Mouse (Mus musculus) neutrophil, adult 5-6 weeks (primary cell): Measurements from ENCODE around the gene Mturn. TPM values are rescaled to one million over a fixed set of nuclear protein-coding genes. Genes with fewer than 3 reads are reported as not detected.

ENCODE experiments used
- ATAC-seq: fragments of 151-379, 151-347 bp; 2 replicates; pipeline ENCODE4 v1.8.0; 2017; ENCODE audit warnings: mild to moderate bottlenecking, moderate TSS enrichment; ENCODE audit not compliant: insufficient number of reproducible peaks, poor library complexity, low FRiP score, severe bottlenecking; ENCODE audit errors: extremely low read depth
- total RNA-seq: library from RNA; stranded (forward); fragments of 200-1000 nt; gene quantifications from 2 replicates; pipeline ENCODE4 v1.2.3, GENCODE M21; 2017

The Mturn gene
- total RNA-seq, result 14.2 and 18.0 TPM in 2 replicates

DNA sequence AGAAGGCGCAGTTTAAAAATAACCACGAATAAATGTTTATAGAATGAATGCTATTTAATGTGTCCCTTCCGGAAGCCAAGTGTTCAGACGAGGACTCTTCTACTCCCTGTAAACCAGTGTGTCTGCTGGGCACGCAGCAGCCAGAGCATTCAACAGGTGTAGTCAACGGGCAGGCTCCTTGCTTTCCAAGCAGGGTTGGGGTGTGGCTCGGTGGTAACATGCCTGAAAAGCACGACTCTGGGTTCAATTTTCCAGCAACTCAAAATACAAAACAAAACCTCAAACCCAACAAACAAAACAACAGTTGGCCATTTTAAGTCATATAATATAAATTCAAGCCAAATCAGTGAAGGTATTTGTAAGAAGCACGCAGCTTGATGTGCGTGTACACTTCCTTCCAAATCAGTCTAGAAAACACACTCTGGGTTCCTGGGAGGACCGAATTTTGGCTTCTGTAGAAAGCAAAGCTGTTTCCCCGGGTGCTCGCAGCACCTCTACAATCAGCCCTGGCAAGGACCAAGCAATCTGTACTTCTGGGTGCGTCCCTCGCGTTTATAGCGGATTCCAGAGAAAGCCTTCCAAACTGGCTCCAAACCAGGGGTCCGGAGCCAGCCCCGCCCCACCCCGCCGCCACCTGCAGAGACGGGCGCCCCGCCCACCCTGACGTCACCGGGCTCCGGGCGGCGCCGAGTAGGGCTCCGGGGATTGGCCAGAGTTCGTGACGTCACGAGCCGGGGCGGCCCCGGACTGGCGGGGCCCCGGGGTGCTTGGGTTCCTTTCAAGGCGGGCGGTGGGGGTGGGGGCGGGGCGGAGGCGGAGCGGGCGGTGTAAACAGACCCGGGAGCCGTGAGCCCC is at the start of gene Mturn:
TSS of gene Mturn (plus strand) at position 734 of the 855 bp plus-strand sequence.
- ATAC-seq, result peak; percentile 78

DNA sequence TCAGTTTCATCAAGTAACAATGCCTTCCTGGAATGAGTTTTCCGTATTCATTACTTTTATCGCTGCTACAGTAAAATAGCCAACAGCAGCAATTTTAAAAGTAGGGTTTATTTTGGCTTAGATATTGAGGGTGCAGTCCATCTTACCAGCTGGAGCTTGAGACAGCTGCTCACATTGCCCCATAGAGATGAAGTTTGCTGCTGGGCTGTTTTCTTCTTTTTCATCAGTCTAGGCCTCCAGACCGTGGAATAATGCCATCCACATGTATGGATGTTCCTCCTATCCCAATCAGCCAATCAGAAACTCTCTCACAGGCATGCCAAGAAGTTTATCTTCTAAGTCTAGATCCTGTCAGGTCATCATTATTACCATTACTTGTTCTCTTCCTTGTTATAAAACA is 41.5 kb upstream of the Mturn start:
- no peak for ATAC-seq

DNA sequence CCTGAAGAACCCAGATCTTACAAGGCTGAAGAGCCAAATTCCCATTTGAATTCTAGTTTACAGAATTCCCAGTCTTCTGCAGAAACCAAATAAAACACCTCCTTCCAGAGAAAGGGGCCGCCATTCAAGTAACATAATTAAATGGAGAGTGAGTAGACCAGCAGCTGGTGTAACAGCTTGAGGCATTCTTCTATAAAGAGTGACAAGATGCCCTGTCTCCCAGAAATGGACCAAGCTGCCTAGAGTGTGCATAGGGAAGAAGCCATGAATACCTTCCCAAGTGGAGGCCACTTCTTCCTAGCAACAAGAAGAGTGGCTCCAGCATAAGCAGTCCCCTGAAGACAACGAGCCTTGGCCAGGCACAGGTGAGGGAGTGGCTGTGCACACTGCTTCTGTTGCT is 39.5 kb upstream of the Mturn start:
- ATAC-seq, result no peak

DNA sequence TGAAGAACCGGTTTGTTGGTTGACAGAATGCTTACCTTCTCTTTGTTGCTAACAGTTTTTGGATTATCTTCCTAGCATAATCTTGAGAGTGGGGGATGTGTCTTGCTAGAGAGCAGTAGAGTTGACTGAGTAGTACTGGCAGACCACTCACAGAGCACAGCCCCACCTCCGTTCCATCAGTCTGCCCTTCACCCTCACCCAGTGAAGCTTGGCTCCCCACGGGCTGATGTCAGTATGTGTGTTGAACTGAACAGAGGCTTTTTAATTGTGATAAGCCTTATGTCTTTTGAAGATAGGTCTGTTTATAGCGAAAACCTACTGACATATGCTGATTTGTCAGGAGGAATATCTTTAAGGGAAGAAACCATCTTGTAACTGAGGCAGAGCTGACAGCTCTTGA is 38.2 kb upstream of the Mturn start:
- ATAC-seq, result no peak

DNA sequence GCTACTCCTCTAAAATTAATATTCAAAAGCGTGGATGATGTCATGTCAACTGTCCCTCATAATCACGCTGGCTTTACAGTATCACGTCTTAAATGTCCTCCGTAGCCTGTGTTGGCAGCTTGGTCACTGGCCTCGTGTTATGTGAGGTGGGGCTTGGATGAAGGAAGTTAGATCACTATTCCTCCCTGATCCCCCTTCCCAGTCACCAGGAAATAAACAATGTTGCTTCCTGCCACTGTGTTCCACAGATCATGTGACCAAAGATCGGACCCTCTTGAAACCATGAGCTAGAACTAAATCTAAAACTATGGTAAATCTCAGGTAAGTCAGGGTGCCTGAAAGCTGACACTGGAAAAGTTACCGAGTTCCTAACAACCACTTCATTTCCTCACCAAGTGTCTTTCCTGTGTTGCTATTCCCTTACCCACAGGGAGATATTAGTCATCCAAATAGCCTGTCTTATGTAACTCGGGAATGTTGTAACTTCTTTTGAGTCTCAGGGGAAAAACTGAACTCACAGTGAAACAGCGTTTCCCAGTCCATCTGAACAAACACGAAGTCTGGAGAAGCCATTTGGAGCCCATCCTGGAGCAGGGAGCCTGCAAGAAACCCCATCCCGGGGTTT is 25.8 kb upstream of the Mturn start:
- ATAC-seq, result no peak

DNA sequence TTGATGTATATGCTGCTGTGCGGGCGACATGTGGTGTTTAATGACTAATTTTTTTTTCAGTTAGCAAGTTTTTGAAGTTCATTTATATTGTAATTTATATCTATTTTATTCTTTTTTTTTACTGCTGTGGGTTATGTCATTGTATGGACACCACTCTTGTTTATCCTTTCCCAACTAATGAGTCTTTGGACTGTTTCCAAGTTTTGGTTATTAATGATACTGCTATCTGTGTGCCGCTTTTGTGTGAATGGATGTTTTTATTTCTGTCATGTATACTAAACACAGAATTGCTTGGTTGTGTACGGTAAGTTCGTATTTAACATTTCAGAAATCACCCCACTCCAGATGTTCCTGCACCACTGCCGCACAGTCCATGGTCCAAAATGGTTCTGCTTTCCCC is 23.6 kb upstream of the Mturn start:
- no peak for ATAC-seq

DNA sequence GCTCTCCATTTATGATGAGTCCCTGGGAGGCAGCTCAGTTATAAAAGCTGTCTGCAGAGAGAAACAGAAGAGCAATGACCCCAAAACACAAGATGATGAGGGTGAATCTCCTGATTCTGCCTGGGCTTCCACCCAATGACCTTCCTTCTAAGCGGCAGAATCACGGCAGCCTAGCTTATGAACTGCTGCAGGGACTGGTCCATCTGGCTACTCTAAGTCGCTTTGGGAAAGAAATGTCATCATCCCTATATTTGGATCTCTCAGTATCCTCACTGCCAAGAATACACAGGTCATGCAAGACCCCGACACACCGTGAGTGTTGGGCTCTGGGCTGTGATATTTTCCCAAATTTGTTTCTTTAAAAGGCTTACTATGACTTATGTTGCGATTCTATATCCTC is 11.6 kb upstream of the Mturn start:
- ATAC-seq, result no peak

DNA sequence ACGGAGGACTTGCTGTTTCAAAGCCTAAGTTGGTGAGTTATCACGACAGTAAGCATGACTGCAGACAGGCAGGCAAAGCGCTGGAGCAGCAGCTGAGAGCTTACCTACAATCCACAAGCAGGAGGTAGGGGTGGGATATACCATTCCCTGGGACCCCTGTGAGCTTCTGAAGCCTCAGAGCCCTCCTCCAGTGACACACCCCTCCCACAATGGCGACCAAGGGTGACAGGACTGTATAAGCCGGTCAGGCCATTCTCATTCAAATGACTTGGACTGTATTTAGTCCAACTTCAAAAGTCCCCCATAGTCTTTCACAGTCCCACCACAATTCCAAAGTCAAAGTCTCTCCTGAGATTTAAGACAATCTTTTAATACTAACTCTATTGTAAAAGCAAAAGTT is 8.5 kb upstream of the Mturn start:
- ATAC-seq, result no peak

DNA sequence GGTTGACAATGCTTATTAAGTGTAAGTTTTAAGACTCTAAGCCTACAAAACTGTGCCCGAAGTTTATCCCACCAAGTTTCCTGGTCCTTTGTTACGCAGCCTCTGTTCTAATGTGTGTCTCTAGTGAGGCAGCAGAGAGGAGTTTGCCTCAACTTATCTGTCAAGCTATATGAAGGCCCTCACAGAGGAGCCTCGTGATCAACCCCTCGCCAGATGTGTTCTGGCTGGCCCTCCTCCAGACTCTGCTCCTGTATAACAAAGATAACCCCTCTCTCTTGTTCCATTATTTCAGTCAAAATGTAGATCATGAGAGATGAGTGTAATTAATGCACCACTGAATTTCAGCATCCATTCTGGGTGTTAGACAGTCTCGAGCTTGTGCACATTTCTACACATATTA is 1.7 kb upstream of the Mturn start:
- no peak for ATAC-seq

DNA sequence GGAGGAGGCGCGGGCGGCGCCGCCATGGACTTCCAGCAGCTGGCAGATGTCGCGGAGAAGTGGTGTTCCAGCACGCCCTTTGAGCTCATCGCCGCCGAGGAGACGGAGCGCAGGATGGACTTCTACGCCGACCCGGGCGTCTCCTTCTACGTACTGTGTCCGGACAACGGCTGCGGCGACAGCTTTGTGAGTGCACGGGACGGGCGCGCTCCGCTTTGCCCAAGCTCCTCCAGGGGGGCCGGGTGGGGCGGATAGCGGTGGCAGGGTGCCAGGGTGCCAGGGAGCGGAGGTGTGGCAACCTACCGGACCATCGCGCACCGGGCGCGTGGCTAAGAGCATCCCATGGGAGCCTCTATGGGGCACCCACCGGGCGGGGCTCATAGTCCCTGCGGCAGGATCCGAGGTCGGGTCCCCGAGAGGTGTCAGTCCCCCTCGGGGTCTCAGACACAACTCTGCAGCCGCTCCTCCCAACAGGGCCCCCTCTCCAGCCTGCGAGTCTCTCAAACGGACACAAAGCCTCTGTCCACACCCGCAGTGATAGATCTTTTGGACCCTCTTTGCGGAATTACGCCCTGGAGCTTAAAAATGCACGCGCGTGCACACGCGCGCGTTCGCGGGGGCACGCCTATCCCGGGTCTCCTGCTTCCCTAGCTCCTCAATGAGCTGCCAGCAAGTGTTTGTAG is 463 bp downstream of the Mturn start:
- peak; percentile 18; the same call in 1 of the 2 replicates for ATAC-seq

DNA sequence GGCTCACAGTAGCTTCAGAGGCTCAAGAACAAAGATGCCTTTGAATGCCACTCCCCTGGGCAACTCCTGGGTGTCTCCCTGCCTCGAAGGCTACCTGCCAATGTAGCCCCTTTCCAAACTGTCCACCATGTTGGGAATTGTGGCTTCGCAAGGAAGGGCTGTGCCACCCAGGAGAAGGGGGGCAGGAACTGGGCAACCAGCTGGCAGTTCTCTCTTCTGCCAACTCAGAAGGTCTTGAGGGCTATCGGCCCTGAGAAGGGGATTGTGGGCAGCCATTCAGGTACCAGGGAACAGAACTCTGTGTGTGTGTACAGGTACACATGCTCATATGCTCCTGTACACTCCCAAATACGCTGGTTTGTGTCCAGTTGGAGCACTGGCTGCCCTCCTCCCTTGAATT is 2.7 kb downstream of the Mturn start:
- no peak for ATAC-seq

DNA sequence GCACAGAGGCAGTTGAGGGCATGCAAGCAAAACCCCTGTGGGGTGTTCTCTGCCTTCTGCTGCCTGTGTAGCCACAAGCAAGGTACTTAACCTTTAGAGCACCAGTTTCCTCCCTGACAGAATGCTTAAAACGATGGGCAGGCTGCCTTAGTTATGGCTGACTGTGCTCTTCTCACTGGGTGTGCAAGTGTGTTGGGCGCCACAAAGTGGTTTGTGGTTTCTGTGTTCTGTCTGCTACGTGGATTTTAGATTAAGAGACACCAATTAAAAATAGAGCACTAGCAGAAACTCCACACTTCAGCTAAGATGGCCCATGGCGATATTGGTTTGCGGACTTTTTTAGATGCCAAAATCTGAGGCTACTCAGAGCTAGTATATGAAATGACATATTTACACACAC is 3.7 kb downstream of the Mturn start:
- ATAC-seq, result no peak

DNA sequence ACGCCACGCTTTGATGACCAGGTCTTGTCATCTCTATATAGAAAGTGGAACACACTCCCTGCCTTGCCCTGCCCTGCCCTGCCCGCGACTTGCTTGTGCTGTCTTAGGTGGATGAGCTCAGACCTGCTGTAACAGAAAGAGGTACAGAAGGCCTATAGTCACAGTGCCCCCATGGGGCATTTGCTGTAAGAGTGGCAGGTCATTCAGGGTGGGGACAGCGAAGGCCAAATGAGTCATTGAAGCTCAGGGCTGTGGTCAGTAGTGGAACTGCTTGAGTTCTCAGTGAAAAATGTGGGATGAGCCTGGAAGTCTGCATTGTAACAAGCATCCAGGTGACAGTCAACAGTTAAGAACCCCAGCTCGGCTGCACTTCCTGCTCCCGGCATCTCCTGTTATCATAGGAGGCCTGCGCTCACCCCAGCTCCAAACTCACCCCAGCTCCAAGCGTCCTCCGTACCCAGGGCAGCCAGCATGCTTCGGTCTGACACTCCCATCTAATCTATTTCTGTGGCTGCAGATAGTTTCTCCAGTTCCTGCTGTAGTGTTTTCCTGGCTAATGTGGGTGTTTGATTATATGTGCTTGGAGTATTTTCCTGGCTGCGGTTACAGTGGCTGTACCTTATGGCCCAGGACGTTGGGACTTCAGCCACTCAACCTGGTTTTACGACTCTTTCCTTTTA is 4.4 kb downstream of the Mturn start:
- no peak for ATAC-seq

DNA sequence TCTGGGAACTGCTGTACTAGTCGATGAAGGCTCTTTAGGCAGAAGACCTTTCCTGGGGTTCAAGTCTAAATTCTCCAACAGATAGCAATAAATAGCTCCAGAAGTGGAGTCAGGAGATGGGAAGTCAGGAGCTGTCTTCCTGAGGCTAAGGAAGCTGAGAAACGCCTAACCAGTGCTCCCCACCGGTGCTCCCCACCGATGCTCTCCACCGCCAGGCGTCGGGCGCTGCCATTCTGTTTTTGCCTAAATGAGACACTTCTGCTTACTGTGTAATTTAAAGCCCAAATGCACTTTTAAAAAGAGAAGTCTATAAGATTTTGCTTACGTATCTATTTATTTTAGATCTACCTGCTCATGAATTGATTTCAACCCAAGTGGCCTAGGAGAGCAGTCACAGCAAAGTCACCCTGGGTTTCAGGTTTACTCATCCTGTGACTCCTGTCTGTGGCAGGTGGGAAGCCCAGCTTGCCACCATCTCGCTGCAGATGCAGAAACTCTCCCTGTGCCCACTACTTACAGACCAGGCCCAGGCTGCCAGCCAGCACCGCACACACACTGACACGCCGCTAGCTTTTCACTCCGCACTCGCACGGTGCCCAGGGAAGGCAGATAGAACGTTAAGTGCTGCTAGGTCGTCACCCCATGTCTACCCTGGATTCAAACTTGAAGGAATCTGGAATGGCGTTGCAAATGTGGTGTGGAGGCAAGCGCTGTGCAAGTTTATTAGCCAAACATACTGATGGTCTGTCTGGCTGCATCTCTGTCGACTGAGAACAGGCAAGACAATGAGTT is 5.7 kb downstream of the Mturn start:
- ATAC-seq, result no peak

DNA sequence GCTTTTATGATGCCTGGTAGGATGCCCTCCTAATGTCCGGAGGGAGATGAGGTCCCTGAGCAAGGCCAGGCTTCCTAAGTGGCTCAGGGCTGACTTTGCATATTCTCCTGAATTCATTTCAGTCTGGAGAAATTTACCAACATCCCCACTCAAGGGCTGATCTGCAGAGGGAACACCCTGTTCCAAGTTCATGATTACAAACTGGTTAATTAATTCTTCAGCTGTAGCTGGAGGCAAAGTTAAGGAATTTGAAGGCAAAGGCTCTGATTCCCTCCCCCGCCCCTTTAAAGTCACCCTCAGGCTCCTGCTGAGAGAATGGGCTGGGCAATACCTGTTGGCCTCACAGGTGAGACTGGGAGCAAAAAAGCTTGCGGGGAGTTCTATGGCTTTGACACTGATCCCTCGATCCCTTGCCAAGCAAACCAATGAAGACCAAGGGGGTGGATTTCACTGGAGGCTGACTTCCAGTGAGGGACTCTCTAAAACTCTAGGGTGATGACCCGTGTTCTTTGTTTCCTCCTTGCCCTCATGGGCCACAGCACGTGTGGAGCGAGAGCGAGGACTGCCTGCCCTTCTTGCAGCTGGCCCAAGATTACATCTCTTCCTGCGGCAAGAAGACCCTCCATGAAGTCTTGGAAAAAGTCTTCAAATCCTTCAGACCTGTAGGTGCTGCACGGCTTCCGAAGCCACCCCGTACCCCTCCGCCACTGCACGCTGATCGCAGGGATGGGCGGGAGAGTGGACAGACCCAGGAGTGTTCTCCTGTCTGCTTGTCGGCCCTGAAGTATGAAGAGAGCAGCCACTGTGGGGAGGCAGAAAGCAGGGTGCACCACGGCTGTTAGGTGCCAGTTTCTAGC is 7.3 kb downstream of the Mturn start:
- no peak for ATAC-seq

DNA sequence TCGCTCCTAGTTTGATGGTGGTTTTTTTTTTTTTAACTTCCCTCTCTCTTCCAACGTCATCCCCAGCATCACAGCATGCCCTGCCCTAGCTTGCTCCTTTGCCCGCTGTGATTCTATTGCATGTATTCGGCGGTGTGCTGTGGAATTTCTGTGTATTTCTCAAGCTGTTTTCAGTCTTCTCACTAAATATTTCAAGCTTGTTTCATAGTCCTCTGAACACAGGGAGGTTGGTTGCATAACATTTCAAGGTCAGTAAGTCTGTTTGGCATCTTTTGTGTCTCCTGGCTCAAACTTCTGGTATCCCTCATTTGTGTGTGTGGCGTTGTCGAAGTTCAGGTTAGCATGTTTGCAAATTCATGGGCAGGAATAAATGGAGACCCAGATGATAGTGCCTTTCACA is 8.3 kb downstream of the Mturn start:
- ATAC-seq, result no peak

DNA sequence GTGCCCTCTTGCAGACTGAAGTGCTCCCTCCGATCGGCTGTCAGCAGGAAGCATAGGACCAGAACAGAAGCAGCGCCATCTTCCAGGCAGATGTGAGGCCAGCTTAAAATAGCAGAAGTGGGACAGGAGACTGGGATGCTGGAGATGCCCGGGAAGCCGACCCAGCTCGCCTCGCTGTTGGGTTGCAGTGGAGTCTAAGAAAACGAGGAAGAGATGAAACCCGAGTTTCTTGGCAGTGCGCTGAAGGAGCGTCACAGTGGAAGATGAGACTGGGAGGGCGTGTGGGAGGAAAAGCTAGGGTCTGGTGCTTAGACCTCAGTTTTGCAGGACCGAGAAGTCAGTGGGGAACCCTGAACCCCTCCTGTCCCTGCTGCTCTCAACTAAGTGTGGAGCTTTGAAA is 9.4 kb downstream of the Mturn start:
- ATAC-seq, result no peak
